16 mouse cellular contexts compared by ENCODE assay signal in the genomic region with DNA sequence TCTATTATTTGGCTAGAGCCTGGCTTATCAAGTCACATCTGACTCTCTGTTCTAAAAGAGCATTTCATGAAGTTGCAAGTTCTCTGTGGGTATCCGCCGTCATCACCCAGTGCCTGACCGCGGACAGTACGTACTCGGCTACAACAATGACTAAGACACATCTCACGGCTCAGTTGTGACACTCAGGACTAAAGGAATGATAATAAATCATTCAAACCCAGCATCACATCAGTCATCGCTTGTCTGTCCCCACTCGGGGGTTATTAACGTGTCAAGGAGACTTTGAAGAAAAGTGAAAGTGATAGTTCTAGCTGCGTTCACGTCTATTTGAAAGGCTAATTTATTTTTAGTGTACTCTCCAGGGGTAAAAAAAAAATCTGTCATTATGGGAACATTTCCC.
DNase-seq lines count a peak whose midpoint lies in the region; ATAC-seq lines count a peak whose summit lies in the region.
"Had no signal": no experiment of that assay in that cellular context is flagged by ENCODE, and none has a peak within 500 bp of the region (broad histone marks: within the 10 kb centered on the region; RNA-seq: fewer than 3 reads in every experiment).

No protein-coding gene starts in this region.

- H3K4me3 ChIP-seq in forebrain, embryonic 16.5 days (replicated peaks; ENCODE audit: low read length), result no peak overlapping the region
- H3K4me3 ChIP-seq in forebrain, embryonic 15.5 days, result no peak overlapping the region
- H3K4me3 ChIP-seq: embryonic facial prominence, embryonic 13.5 days; heart, embryonic 15.5 days; megakaryocyte, embryonic 14.5 days had no signal

- no peak overlapping the region for H3K9ac ChIP-seq in forebrain, embryonic 16.5 days (replicated peaks; ENCODE audit: low read depth, low read length)
- no peak overlapping the region for H3K9ac ChIP-seq in forebrain, embryonic 15.5 days (replicated peaks)
- H3K9ac ChIP-seq: embryonic facial prominence, embryonic 13.5 days; heart, embryonic 15.5 days; hindbrain, embryonic 14.5 days had no signal

- no peak overlapping the region for H3K27ac ChIP-seq in forebrain, embryonic 16.5 days (ENCODE audit: low read length)
- no peak overlapping the region for H3K27ac ChIP-seq in forebrain, embryonic 15.5 days (replicated peaks)
- H3K27ac ChIP-seq: embryonic facial prominence, embryonic 13.5 days; hindbrain, embryonic 14.5 days; stomach, postnatal 0 days had no signal

- H3K27me3 ChIP-seq in forebrain, embryonic 16.5 days (replicated peaks; ENCODE audit: control insufficient read depth, insufficient read depth, low read length), result no peaks in the 10 kb centered on the region
- H3K27me3 ChIP-seq in forebrain, embryonic 15.5 days, result no peaks in the 10 kb centered on the region
- H3K27me3 ChIP-seq: embryonic facial prominence, embryonic 13.5 days; heart, embryonic 15.5 days had no signal

- H3K4me1 ChIP-seq in forebrain, embryonic 16.5 days (replicated peaks; ENCODE audit: control insufficient read depth, insufficient read depth, low read length), result no peaks in the 10 kb centered on the region
- H3K4me1 ChIP-seq in forebrain, embryonic 15.5 days, result no peaks in the 10 kb centered on the region
- H3K4me1 ChIP-seq: megakaryocyte, embryonic 14.5 days had no signal

- no peak overlapping the region for H3K4me2 ChIP-seq in forebrain, embryonic 16.5 days (ENCODE audit: low read length)
- no peak overlapping the region for H3K4me2 ChIP-seq in forebrain, embryonic 15.5 days (replicated peaks)
- H3K4me2 ChIP-seq: embryonic facial prominence, embryonic 13.5 days; heart, embryonic 15.5 days; hindbrain, embryonic 14.5 days had no signal

- 72% methylated on average over 12 of the region's 12 CpGs for WGBS in forebrain, embryonic 16.5 days
- whole genome bisulfite sequencing in forebrain, embryonic 15.5 days, result 64% methylated on average over 12 of the region's 12 CpGs

- 0 out of 2 replicates have a peak, but pooled peaks have one; percentile 26 for ATAC-seq in forebrain, embryonic 16.5 days
- no peak for ATAC-seq in forebrain, embryonic 15.5 days (replicated peaks)
- peak; percentile 80 for ATAC-seq in CD4-positive, CD25-positive, alpha-beta regulatory T cell, adult 4 months
- peak; percentile 51; the same call in 1 of the 2 replicates for ATAC-seq in granulocyte monocyte progenitor cell, adult 5-6 weeks (replicated peaks; ENCODE audit: poor library complexity, severe bottlenecking)

- H3K9me3 ChIP-seq in forebrain, embryonic 16.5 days (ENCODE audit: control insufficient read depth, low read length), result peaks cover 3% of the 10 kb centered on the region; the same call in 1 of the 2 replicates
- H3K9me3 ChIP-seq in forebrain, embryonic 15.5 days, result no peaks in the 10 kb centered on the region
- H3K9me3 ChIP-seq: embryonic facial prominence, embryonic 13.5 days; heart, embryonic 15.5 days; megakaryocyte, embryonic 14.5 days had no signal

- no peaks in the 10 kb centered on the region for H3K36me3 ChIP-seq in forebrain, embryonic 16.5 days (ENCODE audit: control insufficient read depth, insufficient read depth)
- no peaks in the 10 kb centered on the region for H3K36me3 ChIP-seq in forebrain, embryonic 15.5 days
- H3K36me3 ChIP-seq: embryonic facial prominence, embryonic 13.5 days; heart, embryonic 15.5 days had no signal

- peak; percentile 84 for DNase-seq in 3T3-L1 (ENCODE audit: low read depth, low spot score)
- DNase-seq in testis, postnatal 10 days (ENCODE audit: low spot score), result no peak
- DNase-seq in spleen, adult 12 weeks (ENCODE audit: low spot score), result no peak
- DNase-seq: cerebellum, postnatal 25 days; kidney, adult 18-20 months; liver; thymus, postnatal 4 days had no signal
